ENCODE assay signal across 22 mouse cellular contexts in the genomic region with DNA sequence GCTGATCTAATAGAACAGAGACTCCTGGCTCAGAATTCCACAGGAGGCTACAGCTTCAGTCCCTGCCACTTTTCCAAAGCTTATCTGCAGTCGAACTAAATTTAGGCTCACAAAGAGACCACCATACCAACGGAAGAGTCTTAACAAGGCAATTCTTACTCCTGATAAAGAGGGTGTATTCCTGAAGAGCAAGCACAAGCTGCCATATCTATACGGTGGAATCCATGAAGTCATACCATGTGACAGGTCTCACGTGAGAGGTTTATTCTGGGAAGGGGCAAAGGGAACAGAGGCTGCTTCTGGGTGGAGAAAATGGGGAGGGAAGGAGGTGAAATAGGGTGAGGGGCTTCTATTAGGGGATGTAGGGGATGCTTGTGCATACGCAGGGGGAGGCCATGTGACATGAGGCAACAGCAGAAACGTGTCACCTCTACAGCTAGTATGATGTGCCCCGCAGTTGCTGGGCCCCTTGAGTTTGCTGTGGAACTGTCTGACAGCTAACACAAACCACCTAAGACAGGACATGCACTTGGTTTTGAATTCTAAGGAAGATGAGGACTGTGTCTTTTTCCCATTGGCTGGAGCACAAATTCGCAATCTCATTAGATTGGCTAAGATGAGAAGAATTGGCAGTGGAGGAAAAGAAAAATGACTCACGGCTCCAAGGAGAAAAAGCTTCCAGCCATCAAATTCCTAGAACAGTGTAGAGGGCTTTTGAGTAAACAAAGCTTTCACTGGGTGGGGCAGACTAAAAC. TPM values are rescaled to one million over a fixed set of nuclear protein-coding genes. Genes with fewer than 3 reads are reported as not detected.
DNase-seq lines count a peak whose midpoint lies in the region; ATAC-seq and TF ChIP-seq lines count a peak whose summit lies in the region.
"Had no signal": no experiment of that assay in that cellular context is flagged by ENCODE, and none has a peak within 500 bp of the region (broad histone marks: within the 10 kb centered on the region; RNA-seq: fewer than 3 reads in every experiment).

No protein-coding gene starts in this region.

- TF ChIP-seq CTCF in heart, adult 2 months (IDR thresholded peaks at IDR 0.05) = no peak

- H3K9ac ChIP-seq in heart, embryonic 11.5 days (ENCODE audit: low read depth, low read length) = no peak overlapping the region
- no peak overlapping the region for H3K9ac ChIP-seq in heart, adult 2 months (ENCODE audit: low read depth, low read length)
- no peak overlapping the region for H3K9ac ChIP-seq in heart, embryonic 15.5 days
- no peak overlapping the region for H3K9ac ChIP-seq in midbrain, embryonic 11.5 days (ENCODE audit: low read length)
- no peak overlapping the region for H3K9ac ChIP-seq in midbrain, embryonic 14.5 days (replicated peaks; ENCODE audit: low read length)
- H3K9ac ChIP-seq: embryonic facial prominence, embryonic 13.5 days; forebrain, embryonic 13.5 days; forebrain, postnatal 0 days; hindbrain, embryonic 12.5 days had no signal

- WGBS in heart, embryonic 11.5 days (ENCODE audit: insufficient replicate concordance) = 42% methylated on average over 9 of the region's 9 CpGs
- WGBS in heart, adult 2 months = 50% methylated on average over 9 of the region's 9 CpGs
- WGBS in heart, embryonic 15.5 days = 39% methylated on average over 9 of the region's 9 CpGs
- WGBS in midbrain, embryonic 11.5 days = 88% methylated on average over 9 of the region's 9 CpGs
- 91% methylated on average over 9 of the region's 9 CpGs for WGBS in midbrain, embryonic 14.5 days

- intact Hi-C loops in heart, adult 2 months (cut with DNase I) = loop anchor here (5.0 kb wide), 1 partner anchor 146 kb away; no protein-coding TSS in a partner anchor
- intact Hi-C loops in heart, postnatal 10 days (cut with DNase I) = loop anchor here (5.0 kb wide), 1 partner anchor 146 kb away; no protein-coding TSS in a partner anchor

- no peak for TF ChIP-seq EP300 in heart, adult 2 months (IDR thresholded peaks at IDR 0.05; ENCODE audit: insufficient read depth, low read depth, low read length)

- H3K27me3 ChIP-seq in heart, embryonic 11.5 days (ENCODE audit: control insufficient read depth, insufficient read depth, low read length) = no peaks in the 10 kb centered on the region
- no peaks in the 10 kb centered on the region for H3K27me3 ChIP-seq in heart, adult 2 months (ENCODE audit: control insufficient read depth, insufficient read depth, low read length)
- no peaks in the 10 kb centered on the region for H3K27me3 ChIP-seq in heart, embryonic 15.5 days
- no peaks in the 10 kb centered on the region for H3K27me3 ChIP-seq in midbrain, embryonic 11.5 days (ENCODE audit: control insufficient read depth, insufficient read depth, low read length)
- no peaks in the 10 kb centered on the region for H3K27me3 ChIP-seq in midbrain, embryonic 14.5 days (ENCODE audit: control insufficient read depth, insufficient read depth, low read length)
- H3K27me3 ChIP-seq: forebrain, embryonic 13.5 days; hindbrain, embryonic 12.5 days had no signal

- no peak overlapping the region for H3K4me3 ChIP-seq in heart, embryonic 11.5 days (ENCODE audit: low read depth, low read length)
- no peak overlapping the region for H3K4me3 ChIP-seq in heart, adult 2 months
- no peak overlapping the region for H3K4me3 ChIP-seq in heart, embryonic 15.5 days
- H3K4me3 ChIP-seq in midbrain, embryonic 11.5 days (ENCODE audit: low read depth, low read length) = no peak overlapping the region
- H3K4me3 ChIP-seq in midbrain, embryonic 14.5 days (replicated peaks; ENCODE audit: low read depth, low read length) = no peak overlapping the region
- H3K4me3 ChIP-seq: embryonic facial prominence, embryonic 13.5 days; forebrain, embryonic 13.5 days; hindbrain, embryonic 12.5 days had no signal

- H3K79me2 ChIP-seq in heart, adult 2 months (replicated peaks; ENCODE audit: control insufficient read depth, insufficient read depth, low read length) = no peaks in the 10 kb centered on the region

- H3K27ac ChIP-seq in heart, embryonic 11.5 days (ENCODE audit: low read depth, low read length) = peak overlapping the region; percentile 67
- H3K27ac ChIP-seq in heart, adult 2 months = no peak overlapping the region
- peak overlapping the region; percentile 67 for H3K27ac ChIP-seq in heart, embryonic 15.5 days
- H3K27ac ChIP-seq in midbrain, embryonic 11.5 days (ENCODE audit: low read depth, low read length) = no peak overlapping the region
- H3K27ac ChIP-seq in midbrain, embryonic 14.5 days (replicated peaks; ENCODE audit: low read depth, low read length) = no peak overlapping the region
- H3K27ac ChIP-seq: embryonic facial prominence, embryonic 13.5 days; forebrain, embryonic 13.5 days; hindbrain, embryonic 12.5 days had no signal

- H3K4me2 ChIP-seq in heart, embryonic 11.5 days = no peak overlapping the region
- peak overlapping the region; percentile 4; the same call in 1 of the 2 replicates for H3K4me2 ChIP-seq in heart, embryonic 15.5 days
- no peak overlapping the region for H3K4me2 ChIP-seq in midbrain, embryonic 11.5 days
- H3K4me2 ChIP-seq in midbrain, embryonic 14.5 days (ENCODE audit: low read length) = no peak overlapping the region
- H3K4me2 ChIP-seq: embryonic facial prominence, embryonic 13.5 days; forebrain, embryonic 13.5 days; hindbrain, embryonic 12.5 days had no signal

- no peak for TF ChIP-seq POLR2A in heart, adult 2 months (IDR thresholded peaks at IDR 0.05; ENCODE audit: insufficient read depth, low read depth, low read length)

- H3K36me3 ChIP-seq in heart, embryonic 11.5 days (ENCODE audit: control insufficient read depth, insufficient read depth, low read length) = no peaks in the 10 kb centered on the region
- no peaks in the 10 kb centered on the region for H3K36me3 ChIP-seq in heart, adult 2 months (ENCODE audit: control insufficient read depth, insufficient read depth, low read length)
- no peaks in the 10 kb centered on the region for H3K36me3 ChIP-seq in heart, embryonic 15.5 days
- no peaks in the 10 kb centered on the region for H3K36me3 ChIP-seq in midbrain, embryonic 11.5 days (ENCODE audit: control insufficient read depth, insufficient read depth, low read length)
- no peaks in the 10 kb centered on the region for H3K36me3 ChIP-seq in midbrain, embryonic 14.5 days (ENCODE audit: control insufficient read depth, insufficient read depth, low read length)
- H3K36me3 ChIP-seq: embryonic facial prominence, embryonic 13.5 days; hindbrain, embryonic 12.5 days had no signal

- ATAC-seq in heart, embryonic 11.5 days (replicated peaks; ENCODE audit: insufficient number of reproducible peaks, low FRiP score, low TSS enrichment) = peak; percentile 72
- peak; percentile 85 for ATAC-seq in heart, embryonic 15.5 days (replicated peaks; ENCODE audit: insufficient number of reproducible peaks, insufficient read depth, low FRiP score, low read depth)
- no peak for ATAC-seq in midbrain, embryonic 11.5 days (ENCODE audit: low FRiP score)
- ATAC-seq in midbrain, embryonic 14.5 days (ENCODE audit: low FRiP score, low TSS enrichment) = no peak
- ATAC-seq: forebrain, embryonic 13.5 days; forebrain, postnatal 0 days; hindbrain, embryonic 16.5 days; inflammation-experienced regulatory T-cells, adult 6 months; Patski had no signal

- H3K4me1 ChIP-seq in heart, embryonic 11.5 days (ENCODE audit: control insufficient read depth, insufficient read depth, low read length) = peaks cover 8% of the 10 kb centered on the region
- H3K4me1 ChIP-seq in heart, adult 2 months (ENCODE audit: control insufficient read depth, insufficient read depth, low read length) = no peaks in the 10 kb centered on the region
- peaks cover 15% of the 10 kb centered on the region for H3K4me1 ChIP-seq in heart, embryonic 15.5 days (replicated peaks)
- no peaks in the 10 kb centered on the region for H3K4me1 ChIP-seq in midbrain, embryonic 11.5 days (ENCODE audit: control insufficient read depth, insufficient read depth, low read length)
- no peaks in the 10 kb centered on the region for H3K4me1 ChIP-seq in midbrain, embryonic 14.5 days (ENCODE audit: control insufficient read depth, insufficient read depth, low read length)
- H3K4me1 ChIP-seq: embryonic facial prominence, embryonic 13.5 days; forebrain, embryonic 13.5 days; hindbrain, embryonic 12.5 days had no signal

- no peaks in the 10 kb centered on the region for H3K9me3 ChIP-seq in heart, embryonic 11.5 days (replicated peaks; ENCODE audit: control insufficient read depth, low read length)
- no peaks in the 10 kb centered on the region for H3K9me3 ChIP-seq in heart, embryonic 15.5 days (replicated peaks)
- H3K9me3 ChIP-seq in midbrain, embryonic 11.5 days (ENCODE audit: control insufficient read depth, low read length) = no peaks in the 10 kb centered on the region
- H3K9me3 ChIP-seq in midbrain, embryonic 14.5 days (ENCODE audit: control insufficient read depth, low read length) = no peaks in the 10 kb centered on the region
- H3K9me3 ChIP-seq: embryonic facial prominence, embryonic 13.5 days; forebrain, embryonic 13.5 days; hindbrain, embryonic 12.5 days had no signal

- DNase-seq in adrenal gland, adult (ENCODE audit: inconsistent age in 2 of 2, low spot score in 1 of 2) = peak; percentile 9 to 79
- no peak for DNase-seq in adrenal gland, postnatal 10 days
- no peak for DNase-seq in heart, adult 2 months
- DNase-seq in heart, postnatal 10 days = no peak
- peak; percentile 21 for DNase-seq in midbrain, embryonic 11.5 days (ENCODE audit: low spot score, missing footprints)
- no peak for DNase-seq in midbrain, embryonic 14.5 days
- DNase-seq: adrenal gland, postnatal 25 days; cerebellum, adult 18-20 months; cerebellum, adult 9-11 months; cerebellum, postnatal 36 days; forebrain, postnatal 0 days; gastrocnemius, postnatal 25 days; kidney, adult 8-10 months had no signal

RNA-seq across cellular contexts. Expression of a gene that starts 52.9 kb away (rescaled TPM):
- total RNA-seq in adrenal gland, postnatal 10 days (2021) = 100 to 1,000 TPM; 281 to 297 TPM
- polyA plus RNA-seq in heart, embryonic 11.5 days (2014; fragmentation: Nextera tagmentation; extraction: Ambion mirVana) = 6.1 and 8.5 TPM in 2 replicates
- total RNA-seq in heart, adult 2 months (2021) = 10 to 100 TPM; 17.3 to 25.0 TPM
- 16.9 and 29.1 TPM in 2 replicates for polyA plus RNA-seq in heart, adult 2 months (2012; rRNA removed)
- polyA plus RNA-seq in heart, embryonic 15.5 days (2015; fragmentation: Nextera tagmentation; extraction: Ambion mirVana) = 5.7 TPM in 2 replicates
- 10 to 100 TPM; 11.6 to 15.8 TPM for total RNA-seq in heart, postnatal 10 days (2021)
- 2.3 and 2.5 TPM in 2 replicates for polyA plus RNA-seq in midbrain, embryonic 11.5 days (2014; fragmentation: Nextera tagmentation; extraction: Ambion mirVana)
- 11.3 and 15.4 TPM in 2 replicates for polyA plus RNA-seq in midbrain, embryonic 14.5 days (2014; fragmentation: Nextera tagmentation; extraction: Ambion mirVana)
- total RNA-seq: MEL had no signal

Comparison
In these comparisons a context has a peak if more than half of its experiments do, and no peak if none do; other contexts are left out.
1. DNase-seq: peak in adrenal gland, adult (2 of 2) and midbrain, embryonic 11.5 days (single experiment); none in adrenal gland, postnatal 10 days (single experiment), heart, adult 2 months (0 of 2), heart, postnatal 10 days (0 of 2) and midbrain, embryonic 14.5 days (single experiment).
2. H3K27ac ChIP-seq: peak in heart, embryonic 11.5 days (single experiment) and heart, embryonic 15.5 days (single experiment); none in heart, adult 2 months (single experiment), midbrain, embryonic 11.5 days (single experiment) and midbrain, embryonic 14.5 days (single experiment).
3. ATAC-seq: peak in heart, embryonic 11.5 days (single experiment) and heart, embryonic 15.5 days (single experiment); none in midbrain, embryonic 11.5 days (single experiment) and midbrain, embryonic 14.5 days (single experiment).